Mouse (Mus musculus): ENCODE measurements around the gene Ric8b. TPM values are rescaled to one million over a fixed set of nuclear protein-coding genes. Genes with fewer than 3 reads are reported as not detected.

The Ric8b gene
- polyA plus RNA-seq, 1 experiment from 2014 or later: 27.3 TPM

GRCm38 (mm10) chr10:84906895-84907294 is 10.5 kb upstream of the Ric8b start:
- Histone ChIP-seq H3K4me3 (ENCODE audit: low read depth, low read length) (no peak overlapping the region), H3K9ac (ENCODE audit: low read length) (no peak overlapping the region), H3K4me1 (ENCODE audit: control insufficient read depth, insufficient read depth, low read length) (peaks cover 30% of the 10 kb centered on the region), H3K9me3 (ENCODE audit: control insufficient read depth, low read length) (no peaks in the 10 kb centered on the region), H3K27ac (ENCODE audit: low read depth, low read length) (no peak overlapping the region), H3K36me3 (ENCODE audit: control insufficient read depth, insufficient read depth, low read length) (peaks cover 3% of the 10 kb centered on the region; the same call in 1 of the 2 replicates), H3K27me3 (ENCODE audit: control insufficient read depth, insufficient read depth, low read length) (peaks cover 2% of the 10 kb centered on the region; the same call in 1 of the 2 replicates), H3K4me2 (no peak overlapping the region)
- ATAC-seq (ENCODE audit: low FRiP score): no peak
- DNase-seq (ENCODE audit: low spot score, missing footprints): no peak
- WGBS: 89% methylated on average over 9 of the region's 9 CpGs

- Histone ChIP-seq H3K9ac (ENCODE audit: low read length) (no peak overlapping the region), H3K4me2 (no peak overlapping the region), H3K27ac (ENCODE audit: low read depth, low read length) (no peak overlapping the region), H3K36me3 (ENCODE audit: control insufficient read depth, insufficient read depth, low read length) (peaks cover 3% of the 10 kb centered on the region; the same call in 1 of the 2 replicates), H3K9me3 (ENCODE audit: control insufficient read depth, low read length) (no peaks in the 10 kb centered on the region), H3K4me1 (ENCODE audit: control insufficient read depth, insufficient read depth, low read length) (peaks cover 29% of the 10 kb centered on the region), H3K27me3 (ENCODE audit: control insufficient read depth, insufficient read depth, low read length) (peaks cover 2% of the 10 kb centered on the region; the same call in 1 of the 2 replicates), H3K4me3 (ENCODE audit: low read depth, low read length) (no peak overlapping the region)
- ATAC-seq (ENCODE audit: low FRiP score): no peak
- WGBS: 87% methylated on average over 3 of the region's 3 CpGs
- DNase-seq (ENCODE audit: low spot score, missing footprints): no peak
These were observed 9.4 kb upstream of the Ric8b start for GRCm38 (mm10) chr10:84908006-84908405.

GRCm38 (mm10) chr10:84908471-84908870 is 8.9 kb upstream of the Ric8b start:
- H3K9me3 ChIP-seq (ENCODE audit: control insufficient read depth, low read length): no peaks in the 10 kb centered on the region
- ATAC-seq (ENCODE audit: low FRiP score): no peak
- H3K27ac ChIP-seq (ENCODE audit: low read depth, low read length): no peak overlapping the region
- no peak overlapping the region for H3K4me3 ChIP-seq (ENCODE audit: low read depth, low read length)
- peaks cover 3% of the 10 kb centered on the region; the same call in 1 of the 2 replicates for H3K36me3 ChIP-seq (ENCODE audit: control insufficient read depth, insufficient read depth, low read length)
- DNase-seq (ENCODE audit: low spot score, missing footprints): no peak
- H3K4me2 ChIP-seq: no peak overlapping the region
- H3K9ac ChIP-seq (ENCODE audit: low read length): no peak overlapping the region
- H3K4me1 ChIP-seq (ENCODE audit: control insufficient read depth, insufficient read depth, low read length): peaks cover 25% of the 10 kb centered on the region
- peaks cover 2% of the 10 kb centered on the region; the same call in 1 of the 2 replicates for H3K27me3 ChIP-seq (ENCODE audit: control insufficient read depth, insufficient read depth, low read length)
- WGBS: 98% methylated on average over 3 of the region's 3 CpGs

- 42% methylated on average over 17 of the region's 17 CpGs for WGBS
- H3K9ac ChIP-seq (ENCODE audit: low read length): no peak overlapping the region
- ATAC-seq (ENCODE audit: low FRiP score): no peak
- H3K9me3 ChIP-seq (ENCODE audit: control insufficient read depth, low read length): no peaks in the 10 kb centered on the region
- no peak overlapping the region for H3K4me3 ChIP-seq (ENCODE audit: low read depth, low read length)
- H3K4me1 ChIP-seq (ENCODE audit: control insufficient read depth, insufficient read depth, low read length): peaks cover 24% of the 10 kb centered on the region
- peaks cover 3% of the 10 kb centered on the region; the same call in 1 of the 2 replicates for H3K36me3 ChIP-seq (ENCODE audit: control insufficient read depth, insufficient read depth, low read length)
- peaks cover 2% of the 10 kb centered on the region; the same call in 1 of the 2 replicates for H3K27me3 ChIP-seq (ENCODE audit: control insufficient read depth, insufficient read depth, low read length)
- no peak overlapping the region for H3K4me2 ChIP-seq
- no peak overlapping the region for H3K27ac ChIP-seq (ENCODE audit: low read depth, low read length)
- DNase-seq (ENCODE audit: low spot score, missing footprints): peak; percentile 91
These were observed 8.2 kb upstream of the Ric8b start for GRCm38 (mm10) chr10:84909021-84909801.

GRCm38 (mm10) chr10:84910194-84910593 is 7.2 kb upstream of the Ric8b start:
- H3K36me3 ChIP-seq (ENCODE audit: control insufficient read depth, insufficient read depth, low read length): no peaks in the 10 kb centered on the region; the same call in 1 of the 2 replicates
- WGBS: 12% methylated on average over 7 of the region's 7 CpGs
- H3K4me1 ChIP-seq (ENCODE audit: control insufficient read depth, insufficient read depth, low read length): peaks cover 24% of the 10 kb centered on the region
- no peak overlapping the region for H3K4me2 ChIP-seq
- peaks cover 2% of the 10 kb centered on the region; the same call in 1 of the 2 replicates for H3K27me3 ChIP-seq (ENCODE audit: control insufficient read depth, insufficient read depth, low read length)
- peak; percentile 88 for DNase-seq (ENCODE audit: low spot score, missing footprints)
- H3K27ac ChIP-seq (ENCODE audit: low read depth, low read length): peak overlapping the region; percentile 35; the same call in 1 of the 2 replicates
- no peaks in the 10 kb centered on the region for H3K9me3 ChIP-seq (ENCODE audit: control insufficient read depth, low read length)
- H3K9ac ChIP-seq (ENCODE audit: low read length): no peak overlapping the region
- peak; percentile 15; the same call in 1 of the 2 replicates for ATAC-seq (ENCODE audit: low FRiP score)
- H3K4me3 ChIP-seq (ENCODE audit: low read depth, low read length): no peak overlapping the region

GRCm38 (mm10) chr10:84910758-84911384 is 6.5 kb upstream of the Ric8b start:
- Histone ChIP-seq H3K27ac (ENCODE audit: low read depth, low read length) (peak overlapping the region; percentile 47), H3K36me3 (ENCODE audit: control insufficient read depth, insufficient read depth, low read length) (no peaks in the 10 kb centered on the region; the same call in 1 of the 2 replicates), H3K4me3 (ENCODE audit: low read depth, low read length) (no peak overlapping the region), H3K9me3 (ENCODE audit: control insufficient read depth, low read length) (no peaks in the 10 kb centered on the region), H3K4me2 (no peak overlapping the region), H3K4me1 (ENCODE audit: control insufficient read depth, insufficient read depth, low read length) (peaks cover 24% of the 10 kb centered on the region), H3K27me3 (ENCODE audit: control insufficient read depth, insufficient read depth, low read length) (peaks cover 2% of the 10 kb centered on the region; the same call in 1 of the 2 replicates), H3K9ac (ENCODE audit: low read length) (no peak overlapping the region)
- 28% methylated on average over 1 of the region's 1 CpGs for WGBS
- ATAC-seq (ENCODE audit: low FRiP score) (peak; percentile 75), DNase-seq (ENCODE audit: low spot score, missing footprints) (peak; percentile 91)

GRCm38 (mm10) chr10:84913148-84913547 is 4.3 kb upstream of the Ric8b start:
- Histone ChIP-seq H3K4me1 (ENCODE audit: control insufficient read depth, insufficient read depth, low read length) (peaks cover 28% of the 10 kb centered on the region), H3K9me3 (ENCODE audit: control insufficient read depth, low read length) (no peaks in the 10 kb centered on the region), H3K36me3 (ENCODE audit: control insufficient read depth, insufficient read depth, low read length) (no peaks in the 10 kb centered on the region; the same call in 1 of the 2 replicates), H3K4me3 (ENCODE audit: low read depth, low read length) (no peak overlapping the region), H3K27me3 (ENCODE audit: control insufficient read depth, insufficient read depth, low read length) (peaks cover 2% of the 10 kb centered on the region; the same call in 1 of the 2 replicates), H3K4me2 (no peak overlapping the region), H3K27ac (ENCODE audit: low read depth, low read length) (no peak overlapping the region), H3K9ac (ENCODE audit: low read length) (no peak overlapping the region)
- WGBS: 71% methylated on average over 1 of the region's 1 CpGs
- DNase-seq (ENCODE audit: low spot score, missing footprints) (no peak), ATAC-seq (ENCODE audit: low FRiP score) (no peak)

GRCm38 (mm10) chr10:84915476-84915875 is 1.9 kb upstream of the Ric8b start:
- H3K27ac ChIP-seq (ENCODE audit: low read depth, low read length): no peak overlapping the region
- no peak overlapping the region for H3K4me2 ChIP-seq
- peaks cover 16% of the 10 kb centered on the region for H3K4me1 ChIP-seq (ENCODE audit: control insufficient read depth, insufficient read depth, low read length)
- ATAC-seq (ENCODE audit: low FRiP score): no peak
- H3K36me3 ChIP-seq (ENCODE audit: control insufficient read depth, insufficient read depth, low read length): no peaks in the 10 kb centered on the region
- WGBS: 85% methylated on average over 6 of the region's 6 CpGs
- H3K9ac ChIP-seq (ENCODE audit: low read length): no peak overlapping the region
- no peak overlapping the region for H3K4me3 ChIP-seq (ENCODE audit: low read depth, low read length)
- H3K9me3 ChIP-seq (ENCODE audit: control insufficient read depth, low read length): no peaks in the 10 kb centered on the region
- no peak for DNase-seq (ENCODE audit: low spot score, missing footprints)
- no peaks in the 10 kb centered on the region for H3K27me3 ChIP-seq (ENCODE audit: control insufficient read depth, insufficient read depth, low read length)

- ATAC-seq (ENCODE audit: low FRiP score): no peak
- peak overlapping the region; percentile 91 for H3K9ac ChIP-seq (ENCODE audit: low read length)
- no peak for DNase-seq (ENCODE audit: low spot score, missing footprints)
- H3K4me1 ChIP-seq (ENCODE audit: control insufficient read depth, insufficient read depth, low read length): peaks cover 7% of the 10 kb centered on the region; the same call in 1 of the 2 replicates
- H3K27me3 ChIP-seq (ENCODE audit: control insufficient read depth, insufficient read depth, low read length): no peaks in the 10 kb centered on the region
- peak overlapping the region; percentile 88 for H3K27ac ChIP-seq (ENCODE audit: low read depth, low read length)
- H3K4me2 ChIP-seq: peak overlapping the region; percentile 84
- WGBS: under 1% methylated on average over 23 of the region's 27 CpGs
- peak overlapping the region; percentile 83 for H3K4me3 ChIP-seq (ENCODE audit: low read depth, low read length)
- H3K9me3 ChIP-seq (ENCODE audit: control insufficient read depth, low read length): no peaks in the 10 kb centered on the region
- H3K36me3 ChIP-seq (ENCODE audit: control insufficient read depth, insufficient read depth, low read length): no peaks in the 10 kb centered on the region
These were observed 297 bp downstream of the Ric8b start for GRCm38 (mm10) chr10:84917731-84918095.
